Mouse (Mus musculus) neural tube, embryonic 11.5 days (tissue): ENCODE measurements around the gene Myg1. TPM values are rescaled to one million over a fixed set of nuclear protein-coding genes. Genes with fewer than 3 reads are reported as not detected.

ENCODE experiments used
- ATAC-seq: fragments of 200-750 bp; cut with Nextera tagmentation; 2 replicates; pipeline ENCODE4 v1.8.0; 2017; ENCODE audit warnings: moderate number of reproducible peaks, mild to moderate bottlenecking, moderate TSS enrichment, moderate library complexity; ENCODE audit not compliant: insufficient read depth, low FRiP score, low TSS enrichment
- DNase-seq: peaks from one replicate; pipeline ENCODE4 v3.0.0-alpha.2; 2015; ENCODE audit warnings: low spot score
- H3K27ac ChIP-seq: fragments of 300-500 bp; sonication (generic); 2 replicates; pipeline ENCODE4 v1.5.1; 2014; ENCODE audit warnings: low read depth, mild to moderate bottlenecking, low read length
- H3K27me3 ChIP-seq: fragments of 300-500 bp; sonication (generic); 2 replicates; pipeline ENCODE4 v1.6.1; 2014; ENCODE audit warnings: mild to moderate bottlenecking, low read length, mixed read lengths; ENCODE audit not compliant: control insufficient read depth, insufficient read depth
- H3K36me3 ChIP-seq: fragments of 300-500 bp; sonication (generic); 2 replicates; pipeline ENCODE4 v1.6.1; 2014; ENCODE audit warnings: mild to moderate bottlenecking, low read length, moderate library complexity, mixed read lengths; ENCODE audit not compliant: control insufficient read depth, insufficient read depth
- H3K4me1 ChIP-seq: fragments of 300-500 bp; sonication (generic); 2 replicates; pipeline ENCODE4 v1.6.1; 2014; ENCODE audit warnings: low read length, mixed read lengths; ENCODE audit not compliant: control insufficient read depth, insufficient read depth
- H3K4me2 ChIP-seq: fragments of 300-500 bp; sonication (generic); 2 replicates; pipeline ENCODE4 v1.6.1; 2014; ENCODE audit warnings: low read depth, mild to moderate bottlenecking, moderate library complexity
- H3K4me3 ChIP-seq: fragments of 300-500 bp; sonication (generic); 2 replicates; pipeline ENCODE4 v1.5.1; 2014; ENCODE audit warnings: low read depth, low read length
- H3K9ac ChIP-seq: fragments of 300-500 bp; sonication (generic); 2 replicates; pipeline ENCODE4 v1.6.1; 2014; ENCODE audit warnings: mild to moderate bottlenecking, low read length
- H3K9me3 ChIP-seq: fragments of 300-500 bp; sonication (generic); 2 replicates; pipeline ENCODE4 v1.6.1; 2016; ENCODE audit warnings: low read length; ENCODE audit not compliant: control insufficient read depth
- WGBS: fragments of 180-500 bp; shearing (Covaris S2); extraction: QIAGEN DNeasy Blood & Tissue Kit; methylation state at CpG from one replicate; pipeline ENCODE4 v1.1.7; 2014; 5-methylcytosine and 5-hydroxymethylcytosine counted together
- polyA plus RNA-seq: library from polyadenylated mRNA; unstranded; fragments of >200 nt; fragmentation: Nextera tagmentation; extraction: Ambion mirVana; gene quantifications from 2 replicates; pipeline ENCODE4 v1.2.1, GENCODE M21; 2014

The Myg1 gene
- polyA plus RNA-seq, 1 experiment from 2014 or later, result 102 TPM

GRCm38 (mm10) chr15:102310074-102310845 lies 21.2 kb upstream of the Myg1 start:
- Histone ChIP-seq H3K9me3 (no peaks in the 10 kb centered on the region), H3K4me1 (no peaks in the 10 kb centered on the region), H3K27me3 (no peaks in the 10 kb centered on the region), H3K4me2 (no peak overlapping the region), H3K4me3 (no peak overlapping the region), H3K27ac (no peak overlapping the region), H3K36me3 (peaks cover 15% of the 10 kb centered on the region), H3K9ac (no peak overlapping the region)
- ATAC-seq (no peak), DNase-seq (no peak)
- WGBS, result 82% methylated on average over 10 of the region's 10 CpGs

GRCm38 (mm10) chr15:102311489-102311888 lies 20.0 kb upstream of the Myg1 start:
- H3K4me2 ChIP-seq, result no peak overlapping the region
- H3K9ac ChIP-seq, result no peak overlapping the region
- ATAC-seq (no peak), DNase-seq (no peak)
- no peaks in the 10 kb centered on the region for H3K27me3 ChIP-seq
- no peak overlapping the region for H3K4me3 ChIP-seq
- no peaks in the 10 kb centered on the region for H3K9me3 ChIP-seq
- no peak overlapping the region for H3K27ac ChIP-seq
- no peaks in the 10 kb centered on the region for H3K4me1 ChIP-seq
- peaks cover 16% of the 10 kb centered on the region for H3K36me3 ChIP-seq

GRCm38 (mm10) chr15:102315292-102315691 lies 16.2 kb upstream of the Myg1 start:
- Histone ChIP-seq H3K4me2 (no peak overlapping the region), H3K9me3 (no peaks in the 10 kb centered on the region), H3K27me3 (no peaks in the 10 kb centered on the region), H3K9ac (no peak overlapping the region), H3K4me3 (no peak overlapping the region), H3K36me3 (peaks cover 19% of the 10 kb centered on the region), H3K4me1 (no peaks in the 10 kb centered on the region), H3K27ac (no peak overlapping the region)
- no peak for DNase-seq
- WGBS, result 88% methylated on average over 8 of the region's 8 CpGs
- no peak for ATAC-seq

- peak; percentile 56 for DNase-seq
- peaks cover 24% of the 10 kb centered on the region for H3K36me3 ChIP-seq
- 87% methylated on average over 6 of the region's 6 CpGs for WGBS
These were observed 15.2 kb upstream of the Myg1 start for GRCm38 (mm10) chr15:102316263-102316662.

GRCm38 (mm10) chr15:102324654-102325473 lies 6.6 kb upstream of the Myg1 start:
- Histone ChIP-seq H3K4me1 (peaks cover 2% of the 10 kb centered on the region; the same call in 1 of the 2 replicates), H3K9ac (no peak overlapping the region), H3K36me3 (peaks cover 12% of the 10 kb centered on the region), H3K4me3 (no peak overlapping the region), H3K27me3 (no peaks in the 10 kb centered on the region), H3K9me3 (no peaks in the 10 kb centered on the region), H3K27ac (no peak overlapping the region), H3K4me2 (no peak overlapping the region)
- DNase-seq (no peak), ATAC-seq (no peak)
- WGBS, result 75% methylated on average over 12 of the region's 12 CpGs

More at GRCm38 (mm10) chr15:102316263-102316662, 15.2 kb upstream of the Myg1 start:
- ATAC-seq, result no peak
- Histone ChIP-seq H3K27me3 (no peaks in the 10 kb centered on the region), H3K4me3 (no peak overlapping the region), H3K9ac (no peak overlapping the region), H3K4me1 (no peaks in the 10 kb centered on the region), H3K27ac (no peak overlapping the region), H3K4me2 (no peak overlapping the region), H3K9me3 (no peaks in the 10 kb centered on the region)

- peak; percentile 76; the same call in 1 of the 2 replicates for ATAC-seq
- Histone ChIP-seq H3K36me3 (peaks cover 6% of the 10 kb centered on the region; the same call in 1 of the 2 replicates), H3K4me3 (peak within 1 kb of the TSS; percentile 82), H3K4me2 (peak within 1 kb of the TSS; percentile 46), H3K4me1 (peaks cover 2% of the 10 kb centered on the region; the same call in 1 of the 2 replicates), H3K27me3 (no peaks in the 10 kb centered on the region), H3K9me3 (no peaks in the 10 kb centered on the region), H3K27ac (peak within 1 kb of the TSS; percentile 49; the same call in 1 of the 2 replicates), H3K9ac (peak within 1 kb of the TSS; percentile 79)
- peak; percentile 85 for DNase-seq
- WGBS, result under 1% methylated on average over 40 of the region's 40 CpGs
These were observed 5.4 kb upstream of the Myg1 start, which contains the start of gene Pfdn5 for GRCm38 (mm10) chr15:102326022-102326576. TSS of gene Pfdn5 (plus strand) at chr15:102326116.

- Histone ChIP-seq H3K9ac (peak overlapping the region; percentile 79), H3K4me2 (peak overlapping the region; percentile 46), H3K4me3 (peak overlapping the region; percentile 82), H3K36me3 (peaks cover 6% of the 10 kb centered on the region; the same call in 1 of the 2 replicates), H3K9me3 (no peaks in the 10 kb centered on the region), H3K4me1 (peaks cover 2% of the 10 kb centered on the region), H3K27me3 (no peaks in the 10 kb centered on the region), H3K27ac (no peak overlapping the region)
- DNase-seq (no peak), ATAC-seq (no peak)
- WGBS, result 74% methylated on average over 8 of the region's 8 CpGs
These were observed 4.6 kb upstream of the Myg1 start for GRCm38 (mm10) chr15:102326892-102327291.

- no peaks in the 10 kb centered on the region for H3K9me3 ChIP-seq
- peaks cover 22% of the 10 kb centered on the region for H3K36me3 ChIP-seq
- ATAC-seq, result no peak
- no peak overlapping the region for H3K27ac ChIP-seq
- peaks cover 6% of the 10 kb centered on the region for H3K4me1 ChIP-seq
- DNase-seq, result no peak
- 89% methylated on average over 8 of the region's 8 CpGs for WGBS
- H3K4me2 ChIP-seq, result no peak overlapping the region
- H3K4me3 ChIP-seq, result no peak overlapping the region
- no peaks in the 10 kb centered on the region for H3K27me3 ChIP-seq
- no peak overlapping the region for H3K9ac ChIP-seq
These were observed 3.7 kb downstream of the Myg1 start for GRCm38 (mm10) chr15:102335254-102335653.
